ENCODE assay signal across 14 mouse cellular contexts in genomic region chr9:88242530-88242929, GRCm38 (mm10).
"Had no signal": no experiment of that assay in that cellular context is flagged by ENCODE, and none has a peak within 500 bp of the region (broad histone marks: within the 10 kb centered on the region; RNA-seq: fewer than 3 reads in every experiment).

No protein-coding gene starts in this region.

- H3K9ac ChIP-seq: kidney, embryonic 15.5 days; liver, embryonic 13.5 days; lung, embryonic 15.5 days; midbrain, embryonic 15.5 days; neural tube, embryonic 13.5 days had no signal

- H3K27me3 ChIP-seq: liver, embryonic 13.5 days; lung, embryonic 15.5 days; megakaryocyte, embryonic 14.5 days; midbrain, embryonic 15.5 days; neural tube, embryonic 13.5 days had no signal

- H3K36me3 ChIP-seq: kidney, embryonic 15.5 days; liver, embryonic 13.5 days; lung, embryonic 15.5 days; midbrain, embryonic 10.5 days; midbrain, embryonic 15.5 days; neural tube, embryonic 13.5 days had no signal

- H3K4me3 ChIP-seq: kidney, embryonic 15.5 days; left cerebral cortex, adult 2 months; liver, embryonic 13.5 days; lung, embryonic 15.5 days; midbrain, embryonic 15.5 days had no signal

- H3K4me1 ChIP-seq: liver, embryonic 13.5 days; lung, embryonic 15.5 days had no signal

- H3K27ac ChIP-seq: kidney, embryonic 15.5 days; left cerebral cortex, adult 2 months; liver, embryonic 13.5 days; lung, embryonic 15.5 days; midbrain, embryonic 10.5 days; midbrain, embryonic 15.5 days; neural tube, embryonic 13.5 days had no signal

- DNase-seq: kidney, adult 2 months; kidney, postnatal 10 days; kidney, postnatal 36 days; layer of hippocampus, postnatal 36 days; liver, embryonic 13.5 days; thymus, adult 18-20 months; thymus, postnatal 36 days had no signal

- H3K9me3 ChIP-seq: kidney, embryonic 15.5 days; liver, embryonic 13.5 days; lung, embryonic 15.5 days; megakaryocyte, embryonic 14.5 days; midbrain, embryonic 10.5 days; midbrain, embryonic 15.5 days; neural tube, embryonic 13.5 days had no signal
